16 mouse cellular contexts compared by ENCODE assay signal in the genomic region with DNA sequence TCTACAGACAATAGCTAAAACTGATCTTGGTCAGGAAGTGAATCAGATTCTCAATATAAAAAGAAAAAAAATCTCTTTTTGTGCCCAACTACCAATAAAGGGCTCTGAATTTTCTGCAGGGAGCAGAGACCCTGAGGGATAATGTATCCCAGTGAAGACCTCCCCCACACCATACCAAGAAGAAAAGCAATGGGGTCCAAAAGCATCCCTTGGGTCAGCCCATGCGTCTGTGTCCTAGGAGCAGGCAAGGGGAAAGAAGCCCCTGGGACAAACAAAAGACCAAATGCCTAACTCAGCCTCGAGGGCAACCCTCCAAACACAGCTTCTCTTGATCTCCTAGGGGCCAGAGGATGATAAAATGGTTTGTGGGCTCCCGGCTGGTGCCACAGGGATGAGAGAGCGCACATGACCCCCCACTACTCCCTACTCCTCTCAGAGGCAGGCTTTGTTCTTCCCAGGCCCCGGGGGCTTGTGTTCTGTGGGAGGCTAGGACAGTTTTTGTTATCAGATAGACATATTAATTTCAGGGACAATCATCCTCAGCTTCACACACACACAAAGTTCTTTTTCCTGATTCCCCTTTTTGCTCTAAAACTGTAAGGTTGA.
DNase-seq lines count a peak whose midpoint lies in the region; ATAC-seq lines count a peak whose summit lies in the region.
"Had no signal": no experiment of that assay in that cellular context is flagged by ENCODE, and none has a peak within 500 bp of the region (broad histone marks: within the 10 kb centered on the region; RNA-seq: fewer than 3 reads in every experiment).

No protein-coding gene starts in this region.

- no peaks in the 10 kb centered on the region for H3K36me3 ChIP-seq in hindbrain, embryonic 10.5 days
- no peaks in the 10 kb centered on the region for H3K36me3 ChIP-seq in hindbrain, embryonic 14.5 days (replicated peaks; ENCODE audit: control insufficient read depth, insufficient read depth)
- H3K36me3 ChIP-seq in hindbrain, embryonic 13.5 days = no peaks in the 10 kb centered on the region
- H3K36me3 ChIP-seq in neural tube, embryonic 14.5 days (ENCODE audit: control insufficient read depth, insufficient read depth, low read length) = no peaks in the 10 kb centered on the region
- H3K36me3 ChIP-seq: stomach, embryonic 15.5 days had no signal

- peak overlapping the region; percentile 65 for H3K27ac ChIP-seq in hindbrain, embryonic 10.5 days
- no peak overlapping the region for H3K27ac ChIP-seq in hindbrain, embryonic 14.5 days
- no peak overlapping the region for H3K27ac ChIP-seq in hindbrain, embryonic 13.5 days
- no peak overlapping the region for H3K27ac ChIP-seq in neural tube, embryonic 14.5 days (ENCODE audit: low read depth, low read length)
- H3K27ac ChIP-seq: macrophage; stomach, embryonic 15.5 days had no signal

- H3K4me2 ChIP-seq in hindbrain, embryonic 14.5 days (replicated peaks) = no peak overlapping the region
- H3K4me2 ChIP-seq in hindbrain, embryonic 13.5 days = no peak overlapping the region
- no peak overlapping the region for H3K4me2 ChIP-seq in neural tube, embryonic 14.5 days (ENCODE audit: low read depth, low read length)
- H3K4me2 ChIP-seq: stomach, embryonic 15.5 days had no signal

- DNase-seq in hindbrain, embryonic 10.5 days (ENCODE audit: low spot score) = peak; percentile 30
- no peak for DNase-seq in hindbrain, embryonic 14.5 days (ENCODE audit: low spot score)
- peak; percentile 20 for DNase-seq in retina, postnatal 1 day
- DNase-seq in retina, embryonic 14.5 days (ENCODE audit: low spot score) = no peak
- no peak for DNase-seq in testis, postnatal 14 days (ENCODE audit: low spot score)
- no peak for DNase-seq in cerebellum, adult 8-10 months
- DNase-seq: adrenal gland, postnatal 10 days; cerebellum, adult 11-12 months; gastrocnemius, postnatal 10 days; kidney, adult 8-10 months; kidney, postnatal 36 days; lung, adult 2 months had no signal

- H3K4me1 ChIP-seq in hindbrain, embryonic 10.5 days (replicated peaks) = peaks cover 12% of the 10 kb centered on the region
- 0 out of 2 replicates have a peak, but pooled peaks cover 4% of the 10 kb centered on the region for H3K4me1 ChIP-seq in hindbrain, embryonic 14.5 days (replicated peaks; ENCODE audit: control insufficient read depth, insufficient read depth, low read length)
- peaks cover 8% of the 10 kb centered on the region for H3K4me1 ChIP-seq in hindbrain, embryonic 13.5 days (replicated peaks)
- H3K4me1 ChIP-seq in neural tube, embryonic 14.5 days (ENCODE audit: control insufficient read depth, insufficient read depth, low read length) = no peaks in the 10 kb centered on the region
- H3K4me1 ChIP-seq: stomach, embryonic 15.5 days had no signal

- ATAC-seq in hindbrain, embryonic 14.5 days (ENCODE audit: low FRiP score) = no peak
- ATAC-seq in hindbrain, embryonic 13.5 days (ENCODE audit: low FRiP score) = peak; percentile 63; the same call in 1 of the 2 replicates
- peak; percentile 61; the same call in 1 of the 2 replicates for ATAC-seq in neural tube, embryonic 14.5 days (ENCODE audit: low read depth)

- H3K9ac ChIP-seq in hindbrain, embryonic 14.5 days = no peak overlapping the region
- H3K9ac ChIP-seq in hindbrain, embryonic 13.5 days = no peak overlapping the region
- H3K9ac ChIP-seq in neural tube, embryonic 14.5 days (replicated peaks; ENCODE audit: low read depth, low read length) = no peak overlapping the region
- H3K9ac ChIP-seq: stomach, embryonic 15.5 days had no signal

- 8% methylated on average over 5 of the region's 5 CpGs for WGBS in hindbrain, embryonic 10.5 days
- WGBS in hindbrain, embryonic 14.5 days = 14% methylated on average over 5 of the region's 5 CpGs
- WGBS in hindbrain, embryonic 13.5 days = 9% methylated on average over 5 of the region's 5 CpGs
- WGBS in neural tube, embryonic 14.5 days = 12% methylated on average over 5 of the region's 5 CpGs

- no peaks in the 10 kb centered on the region for H3K9me3 ChIP-seq in hindbrain, embryonic 10.5 days
- no peaks in the 10 kb centered on the region for H3K9me3 ChIP-seq in hindbrain, embryonic 14.5 days (ENCODE audit: control insufficient read depth, low read length)
- no peaks in the 10 kb centered on the region for H3K9me3 ChIP-seq in hindbrain, embryonic 13.5 days
- no peaks in the 10 kb centered on the region for H3K9me3 ChIP-seq in neural tube, embryonic 14.5 days (ENCODE audit: control insufficient read depth, low read length)
- H3K9me3 ChIP-seq: stomach, embryonic 15.5 days had no signal

- no peaks in the 10 kb centered on the region for H3K27me3 ChIP-seq in hindbrain, embryonic 10.5 days (ENCODE audit: insufficient read depth, poor library complexity, severe bottlenecking)
- H3K27me3 ChIP-seq in hindbrain, embryonic 14.5 days (ENCODE audit: control insufficient read depth, insufficient read depth, low read length) = no peaks in the 10 kb centered on the region
- H3K27me3 ChIP-seq in hindbrain, embryonic 13.5 days = no peaks in the 10 kb centered on the region
- H3K27me3 ChIP-seq in neural tube, embryonic 14.5 days (ENCODE audit: control insufficient read depth, insufficient read depth, low read length) = no peaks in the 10 kb centered on the region
- H3K27me3 ChIP-seq: stomach, embryonic 15.5 days had no signal

- H3K4me3 ChIP-seq in hindbrain, embryonic 10.5 days = no peak overlapping the region
- H3K4me3 ChIP-seq in hindbrain, embryonic 14.5 days (replicated peaks; ENCODE audit: low read length) = no peak overlapping the region
- H3K4me3 ChIP-seq in hindbrain, embryonic 13.5 days = no peak overlapping the region
- no peak overlapping the region for H3K4me3 ChIP-seq in neural tube, embryonic 14.5 days (ENCODE audit: low read depth, low read length)
- H3K4me3 ChIP-seq: stomach, embryonic 15.5 days had no signal

Comparison
In these comparisons a context has a peak if more than half of its experiments do, and no peak if none do; other contexts are left out.
1. DNase-seq: peak in hindbrain, embryonic 10.5 days (single experiment) and retina, postnatal 1 day (single experiment); none in hindbrain, embryonic 14.5 days (single experiment), retina, embryonic 14.5 days (single experiment), testis, postnatal 14 days (single experiment) and cerebellum, adult 8-10 months (single experiment).